Mouse (Mus musculus) common myeloid progenitor, adult 5-6 weeks (primary cell): ENCODE measurements around the gene Trappc10. TPM values are rescaled to one million over a fixed set of nuclear protein-coding genes. Genes with fewer than 3 reads are reported as not detected.

Source experiments
- ATAC-seq: replicated peaks from 2 replicates; pipeline ENCODE4 v1.8.0; 2016; ENCODE audit warnings: low read depth, mild to moderate bottlenecking, moderate TSS enrichment, inconsistent platforms; ENCODE audit not compliant: poor library complexity, severe bottlenecking
- total RNA-seq: library from RNA; stranded (forward); fragments of 200-1000, 187-1606 nt; gene quantifications from 2 replicates; pipeline ENCODE4 v1.2.3, GENCODE M21; 2017

Trappc10 gene
- total RNA-seq, 1 experiment from 2014 or later: 27.8 TPM

GRCm38 (mm10) chr10:78165256-78166005 is 79.0 kb downstream of the Trappc10 start:
- ATAC-seq: no peak

- no peak for ATAC-seq
Observed at GRCm38 (mm10) chr10:78164786-78165185, 79.7 kb downstream of the Trappc10 start.

GRCm38 (mm10) chr10:78163923-78164322 is 80.5 kb downstream of the Trappc10 start:
- peak; percentile 48 for ATAC-seq

GRCm38 (mm10) chr10:78163241-78163640 is 81.2 kb downstream of the Trappc10 start:
- no peak for ATAC-seq

- ATAC-seq: no peak
Observed at GRCm38 (mm10) chr10:78162646-78163045, 81.8 kb downstream of the Trappc10 start.

GRCm38 (mm10) chr10:78161096-78161495 is 83.3 kb downstream of the Trappc10 start:
- no peak for ATAC-seq

GRCm38 (mm10) chr10:78160369-78161095 is 83.9 kb downstream of the Trappc10 start:
- ATAC-seq: peak; percentile 55

- ATAC-seq: peak; percentile 67
Observed at GRCm38 (mm10) chr10:78159906-78160305, 84.5 kb downstream of the Trappc10 start.

GRCm38 (mm10) chr10:78159252-78159878 is 85.1 kb downstream of the Trappc10 start:
- 0 out of 2 replicates have a peak, but pooled peaks have one; percentile 21 for ATAC-seq

GRCm38 (mm10) chr10:78158041-78158440 is 86.4 kb downstream of the Trappc10 start:
- no peak for ATAC-seq

GRCm38 (mm10) chr10:78156926-78157325 is 87.5 kb downstream of the Trappc10 start:
- ATAC-seq: no peak

- ATAC-seq: peak; percentile 85
Observed at GRCm38 (mm10) chr10:78148834-78149766, 95.3 kb downstream of the Trappc10 start.

- no peak for ATAC-seq
Observed at GRCm38 (mm10) chr10:78147908-78148441, 96.5 kb downstream of the Trappc10 start.

- peak; percentile 51 for ATAC-seq
Observed at GRCm38 (mm10) chr10:78143727-78144505, 100.5 kb downstream of the Trappc10 start.

GRCm38 (mm10) chr10:78140843-78141242 is 103.6 kb downstream of the Trappc10 start:
- no peak for ATAC-seq

- no peak for ATAC-seq
Observed at GRCm38 (mm10) chr10:78140251-78140600, 104.2 kb downstream of the Trappc10 start.

GRCm38 (mm10) chr10:78139572-78140250 is 104.7 kb downstream of the Trappc10 start:
- ATAC-seq: no peak

GRCm38 (mm10) chr10:78138812-78139523 is 105.5 kb downstream of the Trappc10 start:
- ATAC-seq: no peak
